Mouse (Mus musculus): Measurements from ENCODE around the gene Purb. TPM values are rescaled to one million over a fixed set of nuclear protein-coding genes. Genes with fewer than 3 reads are reported as not detected.
A peak's percentile ranks its signal among the peaks of the same experiment; 100 is the strongest.

Purb gene
- total RNA-seq (2014; rRNA removed) (35.9 and 36.9 TPM in 2 replicates), polyA plus RNA-seq (2015; fragmentation: Nextera tagmentation; extraction: Ambion mirVana) (17.1 and 17.9 TPM in 2 replicates)

GRCm38 (mm10) chr11:6475867-6476484 is at the start of gene Purb:
Purb (minus strand) TSS chr11:6475917.
- H3K9ac ChIP-seq (replicated peaks; ENCODE audit: low read length), result peak within 1 kb of the TSS; percentile 95
- H3K36me3 ChIP-seq (ENCODE audit: insufficient read depth, low read length), result no peaks in the 10 kb centered on the region
- H3K27ac ChIP-seq, result peak within 1 kb of the TSS; percentile 99
- peak; percentile 95 for ATAC-seq
- peaks cover 9% of the 10 kb centered on the region; the same call in 1 of the 2 replicates for H3K4me1 ChIP-seq (ENCODE audit: insufficient read depth, low read length)
- H3K4me2 ChIP-seq (ENCODE audit: low read depth, low read length), result peak within 1 kb of the TSS; percentile 98
- H3K9me3 ChIP-seq (ENCODE audit: low read length), result no peaks in the 10 kb centered on the region
- WGBS, result 1% methylated on average over 36 of the region's 76 CpGs
- 0 out of 2 replicates have a peak, but pooled peaks have one; percentile 4 for TF ChIP-seq CTCF (IDR thresholded peaks at IDR 0.05; ENCODE audit: low read depth)
- H3K4me3 ChIP-seq (ENCODE audit: low read length), result peak within 1 kb of the TSS; percentile 91
- DNase-seq (ENCODE audit: low spot score), result peak; percentile 96
- H3K27me3 ChIP-seq (ENCODE audit: insufficient read depth, low read length), result no peaks in the 10 kb centered on the region

- Histone ChIP-seq H3K27me3 (ENCODE audit: insufficient read depth, low read length) (no peaks in the 10 kb centered on the region), H3K27ac (no peak overlapping the region), H3K9ac (replicated peaks; ENCODE audit: low read length) (no peak overlapping the region), H3K4me3 (ENCODE audit: low read length) (no peak overlapping the region), H3K9me3 (ENCODE audit: low read length) (no peaks in the 10 kb centered on the region), H3K36me3 (ENCODE audit: insufficient read depth, low read length) (peaks cover 18% of the 10 kb centered on the region), H3K4me2 (ENCODE audit: low read depth, low read length) (no peak overlapping the region), H3K4me1 (ENCODE audit: insufficient read depth, low read length) (no peaks in the 10 kb centered on the region)
- no peak for DNase-seq (ENCODE audit: low spot score)
- no peak for TF ChIP-seq CTCF (IDR thresholded peaks at IDR 0.05; ENCODE audit: low read depth)
- WGBS, result 63% methylated on average over 1 of the region's 1 CpGs
- ATAC-seq, result no peak
Observed at GRCm38 (mm10) chr11:6525241-6525640, 49.5 kb upstream of the Purb start.

- Histone ChIP-seq H3K27ac (no peak overlapping the region), H3K9ac (replicated peaks; ENCODE audit: low read length) (no peak overlapping the region), H3K4me1 (ENCODE audit: insufficient read depth, low read length) (no peaks in the 10 kb centered on the region), H3K4me3 (ENCODE audit: low read length) (no peak overlapping the region), H3K9me3 (ENCODE audit: low read length) (no peaks in the 10 kb centered on the region), H3K27me3 (ENCODE audit: insufficient read depth, low read length) (no peaks in the 10 kb centered on the region), H3K36me3 (ENCODE audit: insufficient read depth, low read length) (peaks cover 18% of the 10 kb centered on the region), H3K4me2 (ENCODE audit: low read depth, low read length) (no peak overlapping the region)
- ATAC-seq, result no peak
- DNase-seq (ENCODE audit: low spot score), result no peak
- TF ChIP-seq CTCF (IDR thresholded peaks at IDR 0.05; ENCODE audit: low read depth), result no peak
- 84% methylated on average over 4 of the region's 4 CpGs for WGBS
Observed at GRCm38 (mm10) chr11:6524880-6525238, 49.1 kb upstream of the Purb start.

DNA sequence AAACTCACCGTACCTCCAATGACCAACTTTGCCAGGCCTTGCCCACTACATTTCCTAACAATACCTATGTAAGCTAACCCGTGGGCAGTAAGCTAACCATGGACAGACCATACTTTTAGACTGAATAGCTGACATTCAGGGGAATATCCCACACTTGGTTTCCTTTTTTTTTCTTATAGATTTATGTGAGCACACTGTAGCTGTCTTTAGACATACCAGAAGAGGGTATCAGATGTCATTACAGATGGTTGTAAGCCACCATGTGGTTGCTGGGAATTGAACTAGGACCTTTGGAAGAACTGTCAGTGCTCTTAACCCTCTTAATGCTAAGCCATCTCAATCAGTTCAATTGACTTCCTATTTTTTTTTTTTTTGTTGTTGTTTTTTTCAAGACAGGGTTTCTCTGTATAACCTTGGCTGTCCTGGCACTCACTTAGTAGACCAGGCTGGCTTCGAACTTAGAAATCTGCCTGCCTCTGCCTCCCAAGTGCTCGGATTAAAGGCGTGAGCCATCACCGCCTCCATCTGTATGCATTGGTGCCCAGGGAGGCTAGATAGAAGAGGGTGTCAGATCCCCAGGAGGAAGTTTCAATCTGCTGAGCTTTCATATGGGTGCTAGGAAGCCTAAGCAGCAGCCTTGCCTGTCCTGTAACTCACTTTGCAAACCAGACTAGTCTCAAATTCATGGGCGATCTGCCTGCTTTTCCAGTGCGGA is 48.6 kb upstream of the Purb start:
- Histone ChIP-seq H3K4me3 (ENCODE audit: low read length) (no peak overlapping the region), H3K9me3 (ENCODE audit: low read length) (no peaks in the 10 kb centered on the region), H3K9ac (replicated peaks; ENCODE audit: low read length) (no peak overlapping the region), H3K36me3 (ENCODE audit: insufficient read depth, low read length) (peaks cover 18% of the 10 kb centered on the region), H3K4me1 (ENCODE audit: insufficient read depth, low read length) (no peaks in the 10 kb centered on the region), H3K4me2 (ENCODE audit: low read depth, low read length) (no peak overlapping the region), H3K27ac (no peak overlapping the region), H3K27me3 (ENCODE audit: insufficient read depth, low read length) (no peaks in the 10 kb centered on the region)
- ATAC-seq (no peak), DNase-seq (ENCODE audit: low spot score) (no peak)
- 91% methylated on average over 8 of the region's 8 CpGs for WGBS
- TF ChIP-seq CTCF (IDR thresholded peaks at IDR 0.05; ENCODE audit: low read depth), result no peak

GRCm38 (mm10) chr11:6523662-6524088 is 48.0 kb upstream of the Purb start:
- Histone ChIP-seq H3K27ac (no peak overlapping the region), H3K4me3 (ENCODE audit: low read length) (no peak overlapping the region), H3K27me3 (ENCODE audit: insufficient read depth, low read length) (no peaks in the 10 kb centered on the region), H3K4me2 (ENCODE audit: low read depth, low read length) (no peak overlapping the region), H3K9ac (replicated peaks; ENCODE audit: low read length) (no peak overlapping the region), H3K9me3 (ENCODE audit: low read length) (no peaks in the 10 kb centered on the region), H3K36me3 (ENCODE audit: insufficient read depth, low read length) (peaks cover 18% of the 10 kb centered on the region), H3K4me1 (ENCODE audit: insufficient read depth, low read length) (no peaks in the 10 kb centered on the region)
- WGBS, result 58% methylated on average over 1 of the region's 1 CpGs
- no peak for ATAC-seq
- TF ChIP-seq CTCF (IDR thresholded peaks at IDR 0.05; ENCODE audit: low read depth), result no peak; the same call in 1 of the 2 replicates
- no peak for DNase-seq (ENCODE audit: low spot score)

GRCm38 (mm10) chr11:6522782-6523525 is 47.2 kb upstream of the Purb start:
- WGBS, result 72% methylated on average over 9 of the region's 9 CpGs
- no peak for ATAC-seq

More at GRCm38 (mm10) chr11:6522782-6523525, 47.2 kb upstream of the Purb start:
- Histone ChIP-seq H3K9ac (replicated peaks; ENCODE audit: low read length) (no peak overlapping the region), H3K27ac (no peak overlapping the region), H3K36me3 (ENCODE audit: insufficient read depth, low read length) (peaks cover 18% of the 10 kb centered on the region), H3K27me3 (ENCODE audit: insufficient read depth, low read length) (no peaks in the 10 kb centered on the region), H3K9me3 (ENCODE audit: low read length) (no peaks in the 10 kb centered on the region), H3K4me3 (ENCODE audit: low read length) (no peak overlapping the region), H3K4me1 (ENCODE audit: insufficient read depth, low read length) (no peaks in the 10 kb centered on the region), H3K4me2 (ENCODE audit: low read depth, low read length) (no peak overlapping the region)
- no peak for TF ChIP-seq CTCF (IDR thresholded peaks at IDR 0.05; ENCODE audit: low read depth)
- no peak for DNase-seq (ENCODE audit: low spot score)

All from hindbrain, postnatal 0 days (tissue).